Mouse (Mus musculus): ENCODE measurements around the gene Slc36a2.

DNA sequence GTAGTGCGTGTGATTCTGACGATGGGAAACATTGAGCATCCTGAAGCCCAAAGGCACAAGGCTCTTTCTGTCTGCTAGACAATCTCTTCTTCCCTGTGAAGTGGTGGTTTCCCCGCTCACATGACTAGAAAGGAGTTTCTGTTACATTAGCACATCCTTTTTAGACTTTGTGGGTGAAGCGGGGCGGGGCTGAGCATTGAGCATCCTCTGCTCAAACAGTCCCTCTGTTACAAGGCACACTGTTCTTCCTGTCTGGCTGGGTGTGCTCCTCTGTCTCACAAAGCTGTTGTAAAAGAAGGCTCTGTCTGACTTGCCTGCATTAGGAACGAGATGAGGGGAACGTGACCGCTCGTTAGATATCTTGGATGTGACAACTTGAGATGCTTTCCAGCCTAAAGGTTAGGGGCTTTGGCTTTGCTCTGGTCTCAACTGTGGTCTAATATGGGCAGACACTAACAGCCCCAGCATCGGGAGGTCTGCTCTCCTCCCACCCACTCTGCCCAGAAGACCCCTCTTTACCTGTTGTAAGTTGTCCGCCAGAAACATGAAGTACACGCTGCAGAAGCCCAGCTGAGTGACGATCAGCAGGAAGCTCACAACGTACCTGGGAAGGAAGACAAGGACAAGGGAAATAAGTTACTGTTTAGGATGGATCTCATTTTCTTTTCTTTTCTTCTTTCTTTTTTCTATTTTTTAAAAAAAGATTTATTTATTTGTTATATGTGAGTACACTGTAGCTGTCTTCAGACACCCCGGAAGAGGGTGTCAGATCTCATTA lies 47.9 kb downstream of the Slc36a2 start:
- TF ChIP-seq POLR2A (IDR thresholded peaks at IDR 0.05; ENCODE audit: insufficient read depth, low read depth, low read length) (no peak), CTCF (IDR thresholded peaks at IDR 0.05; ENCODE audit: insufficient read depth, low read depth, low read length) (no peak)
